Mouse (Mus musculus) olfactory bulb, adult 2 months (tissue): ENCODE results near the gene Triml1. TPM values are rescaled to one million over a fixed set of nuclear protein-coding genes. Genes with fewer than 3 reads are reported as not detected.

Experiments
- H3K27ac ChIP-seq: fragments of 200-500 bp; 2 replicates; pipeline ENCODE4 v1.5.1; 2012; ENCODE audit warnings: low read depth, low read length; ENCODE audit not compliant: insufficient read depth
- H3K4me1 ChIP-seq: fragments of 200-500 bp; 2 replicates; pipeline ENCODE4 v1.6.1; 2012; ENCODE audit warnings: low read length; ENCODE audit not compliant: control insufficient read depth, insufficient read depth
- H3K4me3 ChIP-seq: fragments of 200-500 bp; 2 replicates; pipeline ENCODE4 v1.5.1; 2012; ENCODE audit warnings: mild to moderate bottlenecking, low read depth, low read length, moderate library complexity; ENCODE audit not compliant: insufficient read depth
- CTCF ChIP-seq: fragments of 200-500 bp; IDR thresholded peaks from 2 replicates; pipeline ENCODE4 v1.5.1; 2012; ENCODE audit warnings: low read depth, mild to moderate bottlenecking, low read length, moderate library complexity; ENCODE audit not compliant: insufficient read depth
- POLR2A ChIP-seq: fragments of 200-500 bp; IDR thresholded peaks from 2 replicates; pipeline ENCODE4 v1.6.1; 2012; ENCODE audit warnings: mild to moderate bottlenecking, low read depth, low read length, moderate library complexity; ENCODE audit not compliant: insufficient read depth
- WGBS: fragments of 180-500 bp; shearing (Covaris S2); methylation state at CpG from one replicate; pipeline ENCODE4 v1.1.7; 2018; 5-methylcytosine and 5-hydroxymethylcytosine counted together
- polyA plus RNA-seq: library from polyadenylated mRNA; stranded (reverse); fragments of >200 nt; gene quantifications from 2 replicates; pipeline ENCODE4 v1.2.4, GENCODE M21; 2012; ENCODE audit warnings: low replicate concordance; ENCODE audit not compliant: missing spikeins, insufficient read depth, insufficient read length

The Triml1 gene
- polyA plus RNA-seq, 1 experiment: not detected

DNA sequence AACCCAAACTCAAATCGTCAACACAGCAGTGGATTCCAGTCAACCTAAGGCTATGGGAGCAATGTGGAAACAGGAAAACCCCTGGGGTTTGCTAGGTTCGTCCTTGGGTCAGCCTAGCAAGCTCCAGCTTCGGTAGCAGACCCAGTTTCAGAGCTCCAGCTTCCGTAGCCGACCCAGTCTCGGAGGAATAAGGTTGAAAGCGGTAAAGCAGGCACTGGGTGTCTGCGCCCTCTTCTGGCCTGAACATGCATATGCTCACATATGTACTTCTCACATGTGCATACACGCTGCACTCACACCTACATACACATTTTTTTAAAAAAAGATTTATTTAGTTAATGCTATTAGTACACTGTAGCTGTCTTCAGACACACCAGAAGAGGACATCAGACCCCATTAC, 8.0 kb upstream of the Triml1 start:
- WGBS: 91% methylated on average over 9 of the region's 9 CpGs
- Histone ChIP-seq H3K27ac (no peak overlapping the region), H3K4me3 (no peak overlapping the region), H3K4me1 (no peaks in the 10 kb centered on the region)
- TF ChIP-seq CTCF (no peak), POLR2A (no peak)

DNA sequence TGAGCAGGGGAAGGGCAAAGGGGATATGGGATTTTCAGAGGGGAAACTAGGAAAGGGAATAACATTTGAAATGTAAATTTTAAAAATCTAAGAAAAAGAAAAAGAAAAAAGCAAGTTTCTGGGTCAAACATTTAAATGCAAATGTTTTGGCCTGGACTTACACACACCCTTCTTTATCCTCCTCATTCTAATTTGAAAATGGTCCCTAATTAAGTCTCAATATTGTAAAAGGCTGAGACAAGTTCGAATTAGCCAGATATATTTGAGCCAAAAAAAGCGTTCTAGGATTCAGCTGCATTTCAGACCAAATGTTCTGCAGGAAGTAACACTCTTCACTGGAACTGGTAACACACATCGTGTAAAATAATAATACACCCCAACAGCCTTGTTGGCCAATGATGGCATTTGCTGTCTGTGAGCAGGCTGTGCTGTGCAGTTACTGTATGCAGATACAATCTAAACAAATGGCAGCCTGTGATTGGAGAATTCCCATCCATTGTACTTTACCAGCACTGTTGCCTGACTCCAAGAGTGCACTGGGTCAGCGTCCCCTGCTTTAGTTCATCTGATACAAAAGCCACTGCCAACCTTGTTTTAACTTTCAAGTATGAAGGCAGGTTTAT, 30.0 kb downstream of the Triml1 start:
- no peak overlapping the region for H3K27ac ChIP-seq
- no peak for TF ChIP-seq POLR2A
- 44% methylated on average over 4 of the region's 4 CpGs for WGBS
- H3K4me1 ChIP-seq: no peaks in the 10 kb centered on the region
- H3K4me3 ChIP-seq: no peak overlapping the region

Other genes starting within 250 kb of the Triml1 start
- not detected in 2 replicates for gene Triml2, start 39.1 kb upstream of the Triml1 start, polyA plus RNA-seq
- gene Zfp42, start 165.5 kb upstream of the Triml1 start, polyA plus RNA-seq: not detected in 2 replicates